Mouse (Mus musculus): Measurements from ENCODE around the gene Sat1. TPM values are rescaled to one million over a fixed set of nuclear protein-coding genes. Genes with fewer than 3 reads are reported as not detected.
A peak's percentile ranks its signal among the peaks of the same experiment; 100 is the strongest.

Sat1 gene
- polyA plus RNA-seq, 1 experiment: 120 TPM

- TF ChIP-seq POLR2A (IDR thresholded peaks at IDR 0.05; ENCODE audit: low read depth, low read length): no peak
- TF ChIP-seq CTCF (conservative IDR thresholded peaks at IDR 0.05; ENCODE audit: insufficient read depth, insufficient read length, low read depth, low read length): no peak
- no peaks in the 10 kb centered on the region for H3K4me1 ChIP-seq (ENCODE audit: control insufficient read depth, insufficient read depth, low read length)
- H3K27ac ChIP-seq (ENCODE audit: insufficient read depth, low read depth, low read length): peak overlapping the region; percentile 45; the same call in 1 of the 2 replicates
- no peaks in the 10 kb centered on the region for H3K27me3 ChIP-seq (replicated peaks; ENCODE audit: control insufficient read depth, insufficient read depth, low read length)
- no peak overlapping the region for H3K4me3 ChIP-seq (ENCODE audit: insufficient read depth, low read depth, low read length)
- 57% methylated on average over 5 of the region's 5 CpGs for WGBS
- DNase-seq: no peak
- no peaks in the 10 kb centered on the region for H3K36me3 ChIP-seq (ENCODE audit: control insufficient read depth, insufficient read depth, low read length)
These were observed 22.4 kb downstream of the Sat1 start for GRCm38 (mm10) chrX:155193732-155194443.

- WGBS: 50% methylated on average over 4 of the region's 4 CpGs
- H3K4me3 ChIP-seq (ENCODE audit: insufficient read depth, low read depth, low read length): no peak overlapping the region
- peak; percentile 46 for DNase-seq
- no peaks in the 10 kb centered on the region for H3K4me1 ChIP-seq (ENCODE audit: control insufficient read depth, insufficient read depth, low read length)
- TF ChIP-seq POLR2A (IDR thresholded peaks at IDR 0.05; ENCODE audit: low read depth, low read length) (no peak), CTCF (conservative IDR thresholded peaks at IDR 0.05; ENCODE audit: insufficient read depth, insufficient read length, low read depth, low read length) (no peak)
- no peaks in the 10 kb centered on the region for H3K27me3 ChIP-seq (replicated peaks; ENCODE audit: control insufficient read depth, insufficient read depth, low read length)
- H3K27ac ChIP-seq (ENCODE audit: insufficient read depth, low read depth, low read length): 0 out of 2 replicates have a peak overlapping the region, but pooled peaks have one; percentile 38
- H3K36me3 ChIP-seq (ENCODE audit: control insufficient read depth, insufficient read depth, low read length): no peaks in the 10 kb centered on the region
These were observed 24.3 kb downstream of the Sat1 start for GRCm38 (mm10) chrX:155191941-155192340.

DNA sequence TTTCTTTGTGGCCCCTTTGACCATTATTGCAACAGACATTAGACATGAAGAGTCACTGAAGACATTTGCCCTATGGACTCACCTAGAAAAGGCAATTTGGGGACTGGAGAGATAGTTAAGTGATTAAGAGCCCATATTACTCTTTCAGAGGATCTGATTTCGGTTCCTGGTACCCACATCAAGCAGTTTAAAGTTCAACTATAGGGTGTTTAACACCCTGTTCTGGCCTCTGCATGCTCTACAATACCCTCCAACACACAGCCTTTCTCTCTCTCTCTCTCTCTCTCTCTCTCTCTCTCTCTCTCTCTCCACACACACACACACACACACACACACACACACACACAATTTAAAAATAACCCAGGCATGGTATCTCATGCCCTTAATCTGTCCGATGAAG lies 38.6 kb downstream of the Sat1 start:
- 65% methylated on average over 2 of the region's 2 CpGs for WGBS
- Histone ChIP-seq H3K4me1 (ENCODE audit: control insufficient read depth, insufficient read depth, low read length) (no peaks in the 10 kb centered on the region), H3K4me3 (ENCODE audit: insufficient read depth, low read depth, low read length) (no peak overlapping the region), H3K36me3 (ENCODE audit: control insufficient read depth, insufficient read depth, low read length) (no peaks in the 10 kb centered on the region), H3K27me3 (replicated peaks; ENCODE audit: control insufficient read depth, insufficient read depth, low read length) (no peaks in the 10 kb centered on the region), H3K27ac (ENCODE audit: insufficient read depth, low read depth, low read length) (no peak overlapping the region)
- DNase-seq: no peak
- TF ChIP-seq CTCF (conservative IDR thresholded peaks at IDR 0.05; ENCODE audit: insufficient read depth, insufficient read length, low read depth, low read length) (no peak), POLR2A (IDR thresholded peaks at IDR 0.05; ENCODE audit: low read depth, low read length) (no peak)

- no peaks in the 10 kb centered on the region for H3K36me3 ChIP-seq (ENCODE audit: control insufficient read depth, insufficient read depth, low read length)
- H3K4me3 ChIP-seq (ENCODE audit: insufficient read depth, low read depth, low read length): no peak overlapping the region
- no peak overlapping the region for H3K27ac ChIP-seq (ENCODE audit: insufficient read depth, low read depth, low read length)
- H3K4me1 ChIP-seq (ENCODE audit: control insufficient read depth, insufficient read depth, low read length): no peaks in the 10 kb centered on the region
- WGBS: 50% methylated on average over 2 of the region's 2 CpGs
- no peaks in the 10 kb centered on the region for H3K27me3 ChIP-seq (replicated peaks; ENCODE audit: control insufficient read depth, insufficient read depth, low read length)
- TF ChIP-seq CTCF (conservative IDR thresholded peaks at IDR 0.05; ENCODE audit: insufficient read depth, insufficient read length, low read depth, low read length) (no peak), POLR2A (IDR thresholded peaks at IDR 0.05; ENCODE audit: low read depth, low read length) (no peak)
- peak; percentile 27 for DNase-seq
These were observed 39.0 kb downstream of the Sat1 start for GRCm38 (mm10) chrX:155177230-155177629.

GRCm38 (mm10) chrX:155175568-155175967 lies 40.7 kb downstream of the Sat1 start:
- Histone ChIP-seq H3K27ac (ENCODE audit: insufficient read depth, low read depth, low read length) (no peak overlapping the region), H3K4me3 (ENCODE audit: insufficient read depth, low read depth, low read length) (no peak overlapping the region), H3K27me3 (replicated peaks; ENCODE audit: control insufficient read depth, insufficient read depth, low read length) (no peaks in the 10 kb centered on the region), H3K36me3 (ENCODE audit: control insufficient read depth, insufficient read depth, low read length) (no peaks in the 10 kb centered on the region), H3K4me1 (ENCODE audit: control insufficient read depth, insufficient read depth, low read length) (no peaks in the 10 kb centered on the region)
- DNase-seq: peak; percentile 20
- TF ChIP-seq CTCF (conservative IDR thresholded peaks at IDR 0.05; ENCODE audit: insufficient read depth, insufficient read length, low read depth, low read length) (no peak), POLR2A (IDR thresholded peaks at IDR 0.05; ENCODE audit: low read depth, low read length) (no peak)
- WGBS: 22% methylated on average over 4 of the region's 4 CpGs

DNA sequence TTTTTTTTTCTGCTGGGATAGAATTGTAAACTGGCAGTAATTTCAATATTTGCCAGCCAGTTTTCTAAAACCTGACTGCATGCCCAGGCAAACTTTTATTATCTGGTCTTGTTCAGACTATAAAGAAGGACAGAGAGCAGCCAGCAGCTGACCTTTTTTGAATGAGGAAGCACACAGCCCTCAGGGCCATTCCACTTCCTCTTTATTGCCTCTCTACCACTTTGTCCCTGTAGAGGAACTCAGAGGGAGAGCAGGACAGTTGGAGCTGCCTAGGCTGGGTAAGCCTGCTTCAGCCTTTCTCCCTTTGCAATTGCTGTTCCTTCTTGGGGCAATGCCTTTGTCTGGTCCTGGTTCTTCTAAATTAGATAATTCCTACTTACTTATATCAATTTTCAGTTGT lies 43.9 kb downstream of the Sat1 start:
- no peak overlapping the region for H3K4me3 ChIP-seq (ENCODE audit: insufficient read depth, low read depth, low read length)
- DNase-seq: no peak
- no peaks in the 10 kb centered on the region for H3K27me3 ChIP-seq (replicated peaks; ENCODE audit: control insufficient read depth, insufficient read depth, low read length)
- no peak for TF ChIP-seq POLR2A (IDR thresholded peaks at IDR 0.05; ENCODE audit: low read depth, low read length)
- no peak for TF ChIP-seq CTCF (conservative IDR thresholded peaks at IDR 0.05; ENCODE audit: insufficient read depth, insufficient read length, low read depth, low read length)
- no peaks in the 10 kb centered on the region for H3K4me1 ChIP-seq (ENCODE audit: control insufficient read depth, insufficient read depth, low read length)
- H3K27ac ChIP-seq (ENCODE audit: insufficient read depth, low read depth, low read length): no peak overlapping the region
- H3K36me3 ChIP-seq (ENCODE audit: control insufficient read depth, insufficient read depth, low read length): no peaks in the 10 kb centered on the region

GRCm38 (mm10) chrX:155171754-155172153 lies 44.5 kb downstream of the Sat1 start:
- H3K27ac ChIP-seq (ENCODE audit: insufficient read depth, low read depth, low read length): no peak overlapping the region
- DNase-seq: no peak
- no peaks in the 10 kb centered on the region for H3K4me1 ChIP-seq (ENCODE audit: control insufficient read depth, insufficient read depth, low read length)
- TF ChIP-seq POLR2A (IDR thresholded peaks at IDR 0.05; ENCODE audit: low read depth, low read length): no peak
- TF ChIP-seq CTCF (conservative IDR thresholded peaks at IDR 0.05; ENCODE audit: insufficient read depth, insufficient read length, low read depth, low read length): no peak
- WGBS: 52% methylated on average over 1 of the region's 1 CpGs
- no peak overlapping the region for H3K4me3 ChIP-seq (ENCODE audit: insufficient read depth, low read depth, low read length)
- no peaks in the 10 kb centered on the region for H3K27me3 ChIP-seq (replicated peaks; ENCODE audit: control insufficient read depth, insufficient read depth, low read length)
- no peaks in the 10 kb centered on the region for H3K36me3 ChIP-seq (ENCODE audit: control insufficient read depth, insufficient read depth, low read length)
